Mouse (Mus musculus) induced T-regulatory cell, adult 2 months (primary cell): ENCODE measurements around the gene Acp1.

Experiments used
- DNase-seq: peaks from one replicate; pipeline ENCODE4 v3.0.0-alpha.2; 2012; ENCODE audit warnings: low read depth

Acp1 gene

GRCm38 (mm10) chr12:30911261-30912047 is at the start of gene Acp1, which contains the start of gene Sh3yl1:
Acp1 (minus strand) TSS chr12:30911589.
Sh3yl1 (plus strand) TSS chr12:30911668.
- DNase-seq: peak; percentile 94

GRCm38 (mm10) chr12:30944197-30944596 is 32.8 kb upstream of the Acp1 start:
- DNase-seq: no peak

DNA sequence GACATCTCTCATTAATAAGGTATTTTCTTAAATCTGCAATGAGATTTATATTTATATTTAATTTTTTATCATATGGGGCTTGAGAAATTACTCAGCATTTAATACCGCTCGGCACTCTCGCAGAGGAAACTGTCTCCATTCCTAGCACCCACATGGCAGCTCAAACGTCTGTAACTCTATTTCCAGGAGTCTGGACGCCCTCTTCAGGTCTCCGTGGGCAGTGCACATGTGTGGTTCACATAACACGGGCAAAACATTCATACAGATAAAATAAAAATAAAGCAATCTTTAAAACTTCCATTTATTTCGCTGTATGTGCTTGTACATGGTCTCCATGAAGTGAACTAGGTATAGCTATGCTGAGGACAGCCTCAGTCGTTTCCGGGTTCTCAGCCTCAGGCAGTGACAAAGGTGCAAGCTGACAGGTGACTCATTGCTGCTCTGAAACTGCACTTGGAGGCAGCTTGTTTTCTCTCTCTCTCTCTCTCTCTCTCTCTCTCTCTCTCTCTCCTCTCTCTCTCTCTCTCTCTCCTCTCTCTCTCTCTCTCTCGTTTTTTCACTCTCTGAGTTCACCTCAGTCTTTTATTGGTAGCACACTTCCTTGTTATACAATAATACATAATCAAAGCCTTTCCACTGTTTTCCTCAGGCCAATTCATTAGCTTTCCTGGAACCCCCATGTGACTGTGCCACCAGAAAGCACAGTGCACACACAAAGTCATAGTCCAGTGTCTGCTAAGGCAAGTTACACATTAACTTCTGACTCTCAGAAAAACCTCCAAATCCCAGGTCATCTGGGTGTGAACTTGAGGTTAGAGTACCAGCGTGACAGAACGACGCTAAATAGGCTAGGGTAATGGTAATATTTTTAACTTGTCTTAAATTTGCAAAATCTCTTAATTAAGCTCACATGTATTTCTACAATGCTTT is 31.9 kb upstream of the Acp1 start:
- no peak for DNase-seq

DNA sequence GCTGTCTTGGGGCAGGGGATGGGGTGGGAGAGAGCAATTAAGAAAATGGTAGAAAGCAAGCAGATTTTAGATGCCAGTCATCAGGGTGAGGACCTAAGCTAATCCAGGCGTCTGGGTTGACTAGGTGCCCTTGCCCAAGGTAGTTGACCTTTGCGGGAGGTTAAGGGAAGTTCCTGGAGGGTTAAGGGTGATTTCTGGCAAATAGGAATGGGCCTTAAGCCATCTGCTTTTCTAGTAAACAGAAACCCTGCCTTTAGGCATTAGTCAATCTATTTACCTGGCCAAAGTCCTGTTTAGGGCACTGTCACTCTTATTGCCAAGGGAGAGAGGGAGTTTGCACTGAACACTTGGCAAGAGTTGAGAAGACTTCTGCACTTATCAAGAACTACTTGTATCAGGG is 25.5 kb upstream of the Acp1 start:
- no peak for DNase-seq

DNA sequence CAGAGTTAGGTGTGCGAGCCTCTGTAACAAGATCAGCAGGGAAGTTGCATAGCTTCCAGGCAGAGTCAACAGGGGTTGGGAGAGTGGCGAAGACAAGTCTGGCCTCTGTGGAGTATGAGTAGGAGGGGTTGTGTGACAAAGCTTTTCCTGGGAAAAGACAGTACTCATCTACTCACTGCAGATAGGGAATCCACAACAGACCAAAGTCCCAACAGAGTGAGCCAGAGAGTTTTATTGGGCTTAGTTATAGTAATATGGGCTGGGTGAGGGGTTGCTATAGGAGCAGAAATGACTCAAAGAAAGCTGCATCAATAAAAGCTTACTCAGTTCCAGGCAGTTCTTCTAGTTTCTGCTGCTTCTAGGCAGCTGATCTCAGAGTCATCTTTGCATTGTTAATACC is 21.9 kb upstream of the Acp1 start:
- no peak for DNase-seq

DNA sequence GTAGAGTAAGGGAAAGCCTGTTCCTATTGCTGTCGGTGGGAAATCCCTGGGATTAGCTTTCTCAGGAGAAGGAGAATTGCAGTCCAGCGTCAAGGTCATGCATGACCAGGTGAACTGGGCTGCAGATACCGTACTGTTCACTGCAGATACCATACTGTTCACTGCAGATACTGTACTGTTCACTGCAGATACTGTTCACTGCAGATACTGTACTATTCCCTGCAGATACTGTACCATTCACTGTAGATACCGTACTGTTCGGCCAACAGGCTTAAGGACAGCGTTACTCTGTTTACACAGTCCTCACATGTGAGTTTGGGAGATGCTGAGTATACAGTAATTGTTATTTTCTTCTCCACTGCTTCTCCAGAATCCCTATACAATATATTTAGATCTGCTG is 16.8 kb upstream of the Acp1 start:
- no peak for DNase-seq

GRCm38 (mm10) chr12:30922401-30922800 is 11.0 kb upstream of the Acp1 start:
- DNase-seq: peak; percentile 8

- DNase-seq: peak; percentile 16
Measured at GRCm38 (mm10) chr12:30912840-30913239, 1.5 kb upstream of the Acp1 start.

GRCm38 (mm10) chr12:30912048-30912381 is 626 bp upstream of the Acp1 start:
- peak; percentile 60 for DNase-seq

DNA sequence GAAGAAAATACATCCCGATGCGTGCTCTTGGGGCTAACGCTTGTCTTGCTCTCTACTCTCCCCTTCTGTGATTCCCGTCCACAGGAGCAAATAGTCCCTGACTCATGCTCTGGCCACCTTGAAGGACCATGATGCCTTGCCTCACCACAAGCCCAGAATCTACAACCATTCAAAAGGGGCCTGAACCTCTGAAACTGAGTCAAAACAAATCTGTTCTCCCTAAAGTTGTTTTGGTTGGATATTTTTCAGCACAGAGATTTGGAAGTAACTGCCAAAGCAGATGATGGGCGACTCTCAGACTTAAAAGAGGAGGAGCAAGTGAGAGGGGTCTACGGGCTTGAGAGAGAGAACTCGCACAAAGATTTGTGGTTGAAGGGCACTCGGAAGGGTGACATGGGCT is 529 bp downstream of the Acp1 start:
- no peak for DNase-seq

DNA sequence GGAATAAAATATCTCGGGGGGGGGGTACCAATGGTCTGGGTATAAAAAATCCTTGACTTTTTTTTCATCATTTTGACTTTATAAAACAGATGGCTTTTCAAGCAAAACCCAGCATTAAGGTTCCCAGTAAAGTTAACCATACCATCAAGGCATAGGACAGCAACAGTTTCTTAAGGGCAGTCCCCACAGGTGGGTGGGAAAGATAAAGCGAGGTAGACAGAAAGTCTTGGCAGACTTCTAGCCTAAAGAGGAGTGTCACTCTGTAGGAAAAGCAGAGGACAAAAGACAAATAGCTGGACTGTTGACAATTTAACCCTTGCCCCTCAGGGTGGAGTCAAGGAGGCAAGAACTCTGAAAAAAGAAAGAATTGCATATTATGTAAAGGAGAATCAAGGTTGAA is 1.5 kb downstream of the Acp1 start:
- no peak for DNase-seq

- no peak for DNase-seq
Measured at GRCm38 (mm10) chr12:30908658-30909057, 2.7 kb downstream of the Acp1 start.

GRCm38 (mm10) chr12:30897039-30897438 is 14.3 kb downstream of the Acp1 start:
- DNase-seq: no peak

- no peak for DNase-seq
Measured at GRCm38 (mm10) chr12:30891438-30891837, 20.0 kb downstream of the Acp1 start.

DNA sequence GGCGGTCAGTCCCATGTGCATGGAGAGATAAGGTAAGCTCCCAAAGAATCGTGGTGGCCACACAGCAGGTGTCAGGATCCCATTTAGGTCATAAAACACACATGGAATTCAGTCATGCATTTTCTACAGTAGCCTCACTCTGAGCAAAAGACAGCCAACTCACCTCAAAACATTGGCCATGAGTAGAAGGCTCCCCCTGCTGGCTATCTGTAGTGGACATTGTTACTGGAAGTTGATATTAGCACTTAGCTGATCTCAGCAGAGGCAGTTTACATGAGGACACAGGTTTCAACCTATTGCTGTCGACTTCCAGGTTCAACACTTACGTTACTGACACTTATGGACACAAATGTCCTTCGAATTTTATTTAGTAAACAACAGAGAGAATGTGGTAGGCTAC is 21.3 kb downstream of the Acp1 start:
- peak; percentile 56 for DNase-seq

- no peak for DNase-seq
Measured at GRCm38 (mm10) chr12:30888003-30888402, 23.4 kb downstream of the Acp1 start.

DNA sequence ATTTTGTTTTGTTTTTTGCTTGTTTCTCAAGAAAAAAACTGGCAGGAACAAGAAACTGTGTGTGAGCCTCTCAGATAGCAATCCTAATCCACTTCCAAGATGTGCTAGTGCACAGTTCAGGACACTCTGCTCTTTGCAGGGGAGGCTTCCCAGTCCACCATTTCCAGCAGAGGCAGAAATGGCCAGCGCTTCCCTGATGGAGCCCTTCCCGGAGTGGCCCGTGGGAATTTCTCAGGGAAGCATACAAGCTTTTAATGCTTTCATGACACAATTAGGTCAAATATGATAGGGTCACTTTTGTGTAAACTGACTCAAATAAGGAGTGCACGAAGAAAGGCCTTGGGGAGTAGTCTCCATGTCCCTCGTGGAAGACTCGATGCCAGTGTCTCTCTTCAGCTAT is 25.5 kb downstream of the Acp1 start:
- DNase-seq: no peak

DNA sequence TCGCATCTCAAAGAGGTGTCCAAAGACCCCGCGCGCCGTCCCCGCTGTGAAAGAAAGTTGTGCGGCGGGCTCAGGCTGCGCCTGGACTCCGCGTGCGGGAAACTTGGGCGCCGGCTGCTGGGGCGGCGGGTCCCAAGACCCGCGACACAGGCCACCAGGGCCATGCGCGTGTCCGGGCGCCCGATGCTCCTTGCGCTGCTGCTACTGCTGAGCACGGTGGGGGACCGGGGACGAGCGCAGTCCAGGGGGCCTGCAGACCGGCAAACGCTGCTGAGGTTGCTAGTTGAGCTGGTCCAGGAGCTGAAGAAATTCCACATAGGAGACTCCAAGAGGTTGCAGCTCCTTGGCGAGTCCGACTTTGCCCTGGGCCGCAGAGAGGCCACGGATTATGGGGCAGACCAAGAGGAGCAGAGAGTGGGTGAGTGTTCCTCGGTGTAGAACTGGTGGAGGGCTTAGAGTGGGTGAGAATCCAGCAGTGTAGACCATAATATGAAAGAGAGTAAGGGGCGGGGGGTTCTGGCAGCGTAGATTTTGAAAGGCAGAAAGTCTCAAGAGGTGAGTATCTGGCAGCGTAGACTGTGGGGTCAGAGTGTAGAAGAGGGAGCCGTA is 26.7 kb downstream of the Acp1 start:
- DNase-seq: no peak

DNA sequence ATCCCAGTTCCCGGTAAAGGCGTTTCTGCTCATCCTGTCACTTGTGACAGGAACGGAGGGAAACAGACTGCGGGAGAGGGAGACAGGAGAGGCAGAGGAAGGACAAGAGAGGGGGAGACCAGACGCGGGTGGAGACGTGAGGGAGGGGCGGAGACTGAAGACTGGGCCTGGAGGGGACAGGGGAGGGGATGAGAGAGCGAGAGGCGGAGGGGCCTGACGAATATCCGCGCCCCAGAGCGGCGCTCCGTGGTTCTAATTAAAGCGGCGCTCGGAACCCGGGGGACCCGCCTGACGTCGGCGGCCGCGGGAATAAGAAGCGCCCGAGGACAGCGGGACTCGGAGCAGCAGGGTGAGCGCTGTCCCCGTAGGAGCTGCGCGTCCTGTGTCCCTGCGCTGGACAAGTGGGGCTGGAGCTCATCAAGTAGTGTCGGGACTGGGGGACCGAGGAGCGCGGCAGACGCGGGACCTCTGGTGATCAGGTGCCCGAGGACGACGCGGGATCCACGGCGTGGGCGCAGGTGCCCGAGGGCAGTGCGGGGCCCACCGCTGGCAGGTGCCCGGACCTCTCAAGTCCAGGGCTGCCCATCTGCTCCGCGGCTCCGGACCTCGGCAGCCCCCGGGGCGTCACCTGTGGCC is 27.3 kb downstream of the Acp1 start, which contains the start of gene Alkal2:
Alkal2 (plus strand) TSS at position 337 of the 636 bp plus-strand sequence.
- DNase-seq: no peak

DNA sequence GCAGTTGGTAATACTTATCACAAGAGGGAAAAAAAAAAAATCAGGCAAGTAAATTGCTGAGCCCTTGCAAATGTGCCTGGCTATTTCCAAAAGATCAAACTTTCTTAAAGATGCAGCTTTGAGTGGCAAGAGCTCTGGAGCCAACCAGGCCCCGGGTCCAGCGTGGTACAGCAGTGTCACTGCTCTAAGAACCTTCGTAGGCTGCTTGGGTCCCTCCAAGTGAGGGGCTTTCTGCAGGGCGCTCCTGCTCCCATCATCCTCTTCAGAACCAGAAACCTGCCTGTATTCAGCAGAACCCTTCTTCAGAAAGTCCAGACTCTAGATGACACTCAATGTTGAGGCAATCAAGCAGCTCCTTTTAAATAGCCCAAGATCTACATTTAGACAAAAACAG is 27.8 kb downstream of the Acp1 start:
- DNase-seq: no peak

GRCm38 (mm10) chr12:30879447-30879846 is 31.9 kb downstream of the Acp1 start:
- DNase-seq: no peak

- no peak for DNase-seq
Measured at GRCm38 (mm10) chr12:30865781-30866180, 45.6 kb downstream of the Acp1 start.
